Mouse (Mus musculus): ENCODE measurements around the gene Atp7a. TPM values are rescaled to one million over a fixed set of nuclear protein-coding genes. Genes with fewer than 3 reads are reported as not detected.

Atp7a gene
- polyA plus RNA-seq, 1 experiment from 2014 or later: 39.3 TPM

- ATAC-seq (ENCODE audit: insufficient number of reproducible peaks, insufficient read depth, low FRiP score, low read depth): no peak
- WGBS: 91% methylated on average over 2 of the region's 2 CpGs
- Histone ChIP-seq H3K36me3 (ENCODE audit: control insufficient read depth, insufficient read depth, low read length) (no peaks in the 10 kb centered on the region), H3K27ac (ENCODE audit: low read length) (no peak overlapping the region), H3K4me3 (ENCODE audit: low read depth, low read length) (no peak overlapping the region), H3K4me2 (replicated peaks; ENCODE audit: low read depth, low read length) (no peak overlapping the region), H3K9me3 (ENCODE audit: control insufficient read depth, low read depth, low read length) (no peaks in the 10 kb centered on the region), H3K9ac (replicated peaks; ENCODE audit: low read depth, low read length) (no peak overlapping the region), H3K4me1 (ENCODE audit: control insufficient read depth, insufficient read depth, low read length) (no peaks in the 10 kb centered on the region), H3K27me3 (ENCODE audit: control insufficient read depth, insufficient read depth, low read length) (no peaks in the 10 kb centered on the region)
Observed at GRCm38 (mm10) chrX:106085564-106085963, 58.5 kb downstream of the Atp7a start.

- Histone ChIP-seq H3K4me1 (ENCODE audit: control insufficient read depth, insufficient read depth, low read length) (no peaks in the 10 kb centered on the region), H3K4me3 (ENCODE audit: low read depth, low read length) (no peak overlapping the region), H3K4me2 (replicated peaks; ENCODE audit: low read depth, low read length) (no peak overlapping the region), H3K9me3 (ENCODE audit: control insufficient read depth, low read depth, low read length) (no peaks in the 10 kb centered on the region), H3K27me3 (ENCODE audit: control insufficient read depth, insufficient read depth, low read length) (no peaks in the 10 kb centered on the region), H3K27ac (ENCODE audit: low read length) (no peak overlapping the region), H3K9ac (replicated peaks; ENCODE audit: low read depth, low read length) (no peak overlapping the region), H3K36me3 (ENCODE audit: control insufficient read depth, insufficient read depth, low read length) (no peaks in the 10 kb centered on the region)
- 46% methylated on average over 5 of the region's 5 CpGs for WGBS
- ATAC-seq (ENCODE audit: insufficient number of reproducible peaks, insufficient read depth, low FRiP score, low read depth): no peak
Observed at GRCm38 (mm10) chrX:106092939-106093338, 65.9 kb downstream of the Atp7a start.

GRCm38 (mm10) chrX:106105464-106105863 lies 78.4 kb downstream of the Atp7a start:
- Histone ChIP-seq H3K27ac (ENCODE audit: low read length) (no peak overlapping the region), H3K9me3 (ENCODE audit: control insufficient read depth, low read depth, low read length) (no peaks in the 10 kb centered on the region), H3K36me3 (ENCODE audit: control insufficient read depth, insufficient read depth, low read length) (no peaks in the 10 kb centered on the region; the same call in 1 of the 2 replicates), H3K4me1 (ENCODE audit: control insufficient read depth, insufficient read depth, low read length) (no peaks in the 10 kb centered on the region), H3K9ac (replicated peaks; ENCODE audit: low read depth, low read length) (no peak overlapping the region), H3K4me2 (replicated peaks; ENCODE audit: low read depth, low read length) (no peak overlapping the region), H3K27me3 (ENCODE audit: control insufficient read depth, insufficient read depth, low read length) (no peaks in the 10 kb centered on the region), H3K4me3 (ENCODE audit: low read depth, low read length) (no peak overlapping the region)
- 0 out of 2 replicates have a peak, but pooled peaks have one; percentile 33 for ATAC-seq (ENCODE audit: insufficient number of reproducible peaks, insufficient read depth, low FRiP score, low read depth)
- 59% methylated on average over 2 of the region's 2 CpGs for WGBS

GRCm38 (mm10) chrX:106113881-106114280 lies 86.8 kb downstream of the Atp7a start:
- H3K9ac ChIP-seq (replicated peaks; ENCODE audit: low read depth, low read length): no peak overlapping the region
- ATAC-seq (ENCODE audit: insufficient number of reproducible peaks, insufficient read depth, low FRiP score, low read depth): no peak
- 0 out of 2 replicates have a peak, but pooled peaks cover 2% of the 10 kb centered on the region for H3K36me3 ChIP-seq (ENCODE audit: control insufficient read depth, insufficient read depth, low read length)
- no peak overlapping the region for H3K4me2 ChIP-seq (replicated peaks; ENCODE audit: low read depth, low read length)
- no peaks in the 10 kb centered on the region for H3K27me3 ChIP-seq (ENCODE audit: control insufficient read depth, insufficient read depth, low read length)
- H3K9me3 ChIP-seq (ENCODE audit: control insufficient read depth, low read depth, low read length): no peaks in the 10 kb centered on the region
- 87% methylated on average over 4 of the region's 4 CpGs for WGBS
- H3K27ac ChIP-seq (ENCODE audit: low read length): no peak overlapping the region
- H3K4me1 ChIP-seq (ENCODE audit: control insufficient read depth, insufficient read depth, low read length): no peaks in the 10 kb centered on the region
- H3K4me3 ChIP-seq (ENCODE audit: low read depth, low read length): no peak overlapping the region

- no peak overlapping the region for H3K9ac ChIP-seq (replicated peaks; ENCODE audit: low read depth, low read length)
- H3K4me2 ChIP-seq (replicated peaks; ENCODE audit: low read depth, low read length): no peak overlapping the region
- no peak for ATAC-seq (ENCODE audit: insufficient number of reproducible peaks, insufficient read depth, low FRiP score, low read depth)
- no peaks in the 10 kb centered on the region for H3K9me3 ChIP-seq (ENCODE audit: control insufficient read depth, low read depth, low read length)
- H3K36me3 ChIP-seq (ENCODE audit: control insufficient read depth, insufficient read depth, low read length): 0 out of 2 replicates have a peak, but pooled peaks cover 2% of the 10 kb centered on the region
- WGBS: 63% methylated on average over 1 of the region's 1 CpGs
- no peaks in the 10 kb centered on the region for H3K4me1 ChIP-seq (ENCODE audit: control insufficient read depth, insufficient read depth, low read length)
- H3K27ac ChIP-seq (ENCODE audit: low read length): no peak overlapping the region
- no peak overlapping the region for H3K4me3 ChIP-seq (ENCODE audit: low read depth, low read length)
- H3K27me3 ChIP-seq (ENCODE audit: control insufficient read depth, insufficient read depth, low read length): no peaks in the 10 kb centered on the region
Observed at GRCm38 (mm10) chrX:106114674-106115073, 87.6 kb downstream of the Atp7a start.

GRCm38 (mm10) chrX:106122823-106123222 lies 95.7 kb downstream of the Atp7a start:
- no peaks in the 10 kb centered on the region for H3K9me3 ChIP-seq (ENCODE audit: control insufficient read depth, low read depth, low read length)
- no peak for ATAC-seq (ENCODE audit: insufficient number of reproducible peaks, insufficient read depth, low FRiP score, low read depth)
- no peak overlapping the region for H3K9ac ChIP-seq (replicated peaks; ENCODE audit: low read depth, low read length)
- H3K4me2 ChIP-seq (replicated peaks; ENCODE audit: low read depth, low read length): no peak overlapping the region
- 93% methylated on average over 2 of the region's 2 CpGs for WGBS
- H3K4me1 ChIP-seq (ENCODE audit: control insufficient read depth, insufficient read depth, low read length): no peaks in the 10 kb centered on the region
- no peak overlapping the region for H3K4me3 ChIP-seq (ENCODE audit: low read depth, low read length)
- no peaks in the 10 kb centered on the region for H3K27me3 ChIP-seq (ENCODE audit: control insufficient read depth, insufficient read depth, low read length)
- H3K36me3 ChIP-seq (ENCODE audit: control insufficient read depth, insufficient read depth, low read length): no peaks in the 10 kb centered on the region
- H3K27ac ChIP-seq (ENCODE audit: low read length): no peak overlapping the region

- Histone ChIP-seq H3K4me1 (ENCODE audit: control insufficient read depth, insufficient read depth, low read length) (no peaks in the 10 kb centered on the region), H3K9me3 (ENCODE audit: control insufficient read depth, low read depth, low read length) (no peaks in the 10 kb centered on the region), H3K4me2 (replicated peaks; ENCODE audit: low read depth, low read length) (no peak overlapping the region), H3K9ac (replicated peaks; ENCODE audit: low read depth, low read length) (no peak overlapping the region), H3K36me3 (ENCODE audit: control insufficient read depth, insufficient read depth, low read length) (no peaks in the 10 kb centered on the region), H3K27me3 (ENCODE audit: control insufficient read depth, insufficient read depth, low read length) (no peaks in the 10 kb centered on the region), H3K4me3 (ENCODE audit: low read depth, low read length) (no peak overlapping the region), H3K27ac (ENCODE audit: low read length) (no peak overlapping the region)
- ATAC-seq (ENCODE audit: insufficient number of reproducible peaks, insufficient read depth, low FRiP score, low read depth): no peak
- 74% methylated on average over 6 of the region's 6 CpGs for WGBS
Observed at GRCm38 (mm10) chrX:106128283-106128682, 101.2 kb downstream of the Atp7a start.

- Histone ChIP-seq H3K4me1 (ENCODE audit: control insufficient read depth, insufficient read depth, low read length) (no peaks in the 10 kb centered on the region), H3K9me3 (ENCODE audit: control insufficient read depth, low read depth, low read length) (no peaks in the 10 kb centered on the region), H3K36me3 (ENCODE audit: control insufficient read depth, insufficient read depth, low read length) (no peaks in the 10 kb centered on the region), H3K4me3 (ENCODE audit: low read depth, low read length) (no peak overlapping the region), H3K9ac (replicated peaks; ENCODE audit: low read depth, low read length) (no peak overlapping the region), H3K27me3 (ENCODE audit: control insufficient read depth, insufficient read depth, low read length) (no peaks in the 10 kb centered on the region), H3K4me2 (replicated peaks; ENCODE audit: low read depth, low read length) (no peak overlapping the region), H3K27ac (ENCODE audit: low read length) (no peak overlapping the region)
- no peak for ATAC-seq (ENCODE audit: insufficient number of reproducible peaks, insufficient read depth, low FRiP score, low read depth)
- WGBS: 78% methylated on average over 4 of the region's 4 CpGs
Observed at GRCm38 (mm10) chrX:106129877-106130276, 102.8 kb downstream of the Atp7a start.

- no peak for ATAC-seq (ENCODE audit: insufficient number of reproducible peaks, insufficient read depth, low FRiP score, low read depth)
- Histone ChIP-seq H3K4me1 (ENCODE audit: control insufficient read depth, insufficient read depth, low read length) (no peaks in the 10 kb centered on the region), H3K9me3 (ENCODE audit: control insufficient read depth, low read depth, low read length) (no peaks in the 10 kb centered on the region), H3K27ac (ENCODE audit: low read length) (no peak overlapping the region), H3K27me3 (ENCODE audit: control insufficient read depth, insufficient read depth, low read length) (no peaks in the 10 kb centered on the region), H3K4me3 (ENCODE audit: low read depth, low read length) (no peak overlapping the region), H3K36me3 (ENCODE audit: control insufficient read depth, insufficient read depth, low read length) (no peaks in the 10 kb centered on the region), H3K4me2 (replicated peaks; ENCODE audit: low read depth, low read length) (no peak overlapping the region), H3K9ac (replicated peaks; ENCODE audit: low read depth, low read length) (no peak overlapping the region)
- 67% methylated on average over 3 of the region's 3 CpGs for WGBS
Observed at GRCm38 (mm10) chrX:106134916-106135315, 107.8 kb downstream of the Atp7a start.

Data from stomach, embryonic 14.5 days (tissue).